Mouse (Mus musculus) ES-E14 (cell line): ENCODE measurements around the gene Fermt3.

Experiments
- CHD2 ChIP-seq: IDR thresholded peaks from 2 replicates; pipeline ENCODE4 v1.6.1; 2014; ENCODE audit warnings: mild to moderate bottlenecking, low read depth, low read length, inconsistent platforms
- HCFC1 ChIP-seq: IDR thresholded peaks from 2 replicates; pipeline ENCODE4 v1.6.1; 2012; ENCODE audit warnings: low read length, inconsistent platforms, borderline replicate concordance; ENCODE audit not compliant: insufficient read depth
- MAFK ChIP-seq: IDR thresholded peaks from 2 replicates; pipeline ENCODE4 v1.6.1; 2014; ENCODE audit warnings: mild to moderate bottlenecking, low read depth, low read length, inconsistent platforms; ENCODE audit not compliant: insufficient read depth
- ZC3H11A ChIP-seq: IDR thresholded peaks from 2 replicates; pipeline ENCODE4 v1.6.1; 2012; ENCODE audit warnings: low read depth, mild to moderate bottlenecking, inconsistent platforms, low read length, borderline replicate concordance
- ZNF384 ChIP-seq: IDR thresholded peaks from 2 replicates; pipeline ENCODE4 v1.6.1; 2012; ENCODE audit warnings: low read depth, low read length, inconsistent platforms

DNA sequence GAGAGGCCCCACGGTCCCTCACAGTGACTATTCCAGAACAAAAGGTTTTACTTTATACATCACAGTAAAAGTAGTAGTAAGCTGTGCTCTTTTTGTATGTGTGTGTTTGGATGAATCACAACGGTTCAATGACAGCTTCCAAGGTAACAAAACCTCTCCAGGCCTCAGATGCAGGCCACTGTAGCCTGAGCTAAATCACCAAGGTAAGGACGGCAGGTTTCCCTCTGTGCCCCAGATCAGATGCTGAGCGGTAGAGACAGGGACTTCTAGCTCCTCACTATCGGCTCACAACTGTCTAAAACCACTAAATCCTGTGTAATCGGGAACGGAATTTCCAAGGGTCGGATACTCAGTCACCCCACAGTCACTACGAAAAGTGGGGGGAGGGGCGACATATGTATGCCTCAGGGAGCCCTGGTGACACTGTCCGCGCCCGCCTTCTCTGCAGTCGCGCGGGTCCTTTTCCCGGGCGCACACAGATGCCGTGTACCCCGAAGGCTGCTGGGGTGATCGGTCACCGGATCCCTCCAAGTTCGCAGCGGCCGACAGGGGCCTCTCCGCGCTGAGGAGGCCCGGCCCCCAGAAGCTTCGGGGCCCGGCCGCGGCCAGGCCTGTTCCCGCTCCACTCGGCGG is 19.9 kb upstream of the Fermt3 start:
- TF ChIP-seq CHD2 (peak; percentile 14; the same call in 1 of the 2 replicates), HCFC1 (no peak), MAFK (no peak), ZC3H11A (no peak), ZNF384 (no peak)
